Mouse (Mus musculus) bone marrow, adult 2 months (tissue): Measurements from ENCODE around the gene Myh7. TPM values are rescaled to one million over a fixed set of nuclear protein-coding genes. Genes with fewer than 3 reads are reported as not detected.

Source experiments
- H3K27ac ChIP-seq: fragments of 200-500 bp; 2 replicates; pipeline ENCODE4 v1.5.1; 2012; ENCODE audit warnings: low read depth, mild to moderate bottlenecking, control low read depth, inconsistent platforms, low read length; ENCODE audit not compliant: control insufficient read depth, poor library complexity, insufficient read depth
- H3K4me1 ChIP-seq: fragments of 200-500 bp; 2 replicates; pipeline ENCODE4 v1.6.1; 2011; ENCODE audit warnings: low read length; ENCODE audit not compliant: control insufficient read depth, insufficient read depth
- H3K4me3 ChIP-seq: fragments of 200-500 bp; replicated peaks from 2 replicates; pipeline ENCODE3; 2011; ENCODE audit warnings: mild to moderate bottlenecking, low read depth, low read length, control low read depth; ENCODE audit not compliant: control insufficient read depth
- CTCF ChIP-seq: fragments of 200-500 bp; IDR thresholded peaks from 2 replicates; pipeline ENCODE4 v1.5.1; 2011; ENCODE audit warnings: low read length, control low read depth; ENCODE audit not compliant: control insufficient read depth, insufficient read depth
- POLR2A ChIP-seq: fragments of 200-500 bp; IDR thresholded peaks from 2 replicates; pipeline ENCODE4 v1.6.1; 2011; ENCODE audit warnings: low read depth, mild to moderate bottlenecking, control low read depth, low read length, borderline replicate concordance; ENCODE audit not compliant: control insufficient read depth
- WGBS: fragments of 180-500 bp; shearing (Covaris S2); methylation state at CpG from one replicate; pipeline ENCODE4 v1.1.7; 2018; 5-methylcytosine and 5-hydroxymethylcytosine counted together
- polyA plus RNA-seq: library from polyadenylated mRNA; stranded (reverse); fragments of >200 nt; gene quantifications from 2 replicates; pipeline ENCODE4 v1.2.4, GENCODE M21; 2011; ENCODE audit warnings: low replicate concordance; ENCODE audit not compliant: missing spikeins, insufficient read depth, insufficient read length

Myh7 gene
- polyA plus RNA-seq, 1 experiment: not detected

- no peak overlapping the region for H3K4me3 ChIP-seq
- no peak overlapping the region for H3K27ac ChIP-seq
- H3K4me1 ChIP-seq: no peaks in the 10 kb centered on the region
- WGBS: 62% methylated on average over 7 of the region's 7 CpGs
- TF ChIP-seq POLR2A (no peak), CTCF (peak; percentile 39)
These were observed 29.8 kb upstream of the Myh7 start for GRCm38 (mm10) chr14:55024236-55024635.

GRCm38 (mm10) chr14:55023011-55023410 lies 28.6 kb upstream of the Myh7 start:
- 89% methylated on average over 15 of the region's 15 CpGs for WGBS
- Histone ChIP-seq H3K4me1 (no peaks in the 10 kb centered on the region), H3K4me3 (no peak overlapping the region), H3K27ac (no peak overlapping the region)
- TF ChIP-seq CTCF: no peak
- TF ChIP-seq POLR2A: no peak

GRCm38 (mm10) chr14:55020394-55020793 lies 26.0 kb upstream of the Myh7 start:
- TF ChIP-seq CTCF (no peak), POLR2A (no peak)
- Histone ChIP-seq H3K4me1 (no peaks in the 10 kb centered on the region), H3K4me3 (no peak overlapping the region), H3K27ac (no peak overlapping the region)
- 92% methylated on average over 9 of the region's 9 CpGs for WGBS

- WGBS: 74% methylated on average over 16 of the region's 16 CpGs
- TF ChIP-seq POLR2A (no peak), CTCF (no peak)
These were observed 22.4 kb upstream of the Myh7 start for GRCm38 (mm10) chr14:55016876-55017275.

GRCm38 (mm10) chr14:55015767-55016111 lies 21.3 kb upstream of the Myh7 start:
- TF ChIP-seq POLR2A: no peak
- no peak for TF ChIP-seq CTCF
- peak overlapping the region; percentile 51 for H3K27ac ChIP-seq
- H3K4me1 ChIP-seq: no peaks in the 10 kb centered on the region; the same call in none of the 2 replicates
- under 1% methylated on average over 17 of the region's 17 CpGs for WGBS
- H3K4me3 ChIP-seq: peak overlapping the region; percentile 96

More at GRCm38 (mm10) chr14:55016876-55017275, 22.4 kb upstream of the Myh7 start:
- H3K4me3 ChIP-seq: no peak overlapping the region
- no peaks in the 10 kb centered on the region; the same call in none of the 2 replicates for H3K4me1 ChIP-seq
- H3K27ac ChIP-seq: no peak overlapping the region

GRCm38 (mm10) chr14:55014991-55015766 lies 20.8 kb upstream of the Myh7 start, which contains the start of gene Ngdn:
Gene Ngdn, plus strand, starts transcription at chr14:55015454.
- H3K27ac ChIP-seq: peak within 1 kb of the TSS; percentile 78
- TF ChIP-seq CTCF (peak; percentile 83), POLR2A (peak; percentile 92; the same call in 1 of the 2 replicates)
- under 1% methylated on average over 36 of the region's 36 CpGs for WGBS

GRCm38 (mm10) chr14:55014591-55014990 lies 20.2 kb upstream of the Myh7 start:
- no peaks in the 10 kb centered on the region; the same call in none of the 2 replicates for H3K4me1 ChIP-seq
- under 1% methylated on average over 27 of the region's 27 CpGs for WGBS
- H3K4me3 ChIP-seq: peak overlapping the region; percentile 83
- peak overlapping the region; percentile 78 for H3K27ac ChIP-seq
- no peak for TF ChIP-seq POLR2A
- no peak for TF ChIP-seq CTCF

More at GRCm38 (mm10) chr14:55014991-55015766, 20.8 kb upstream of the Myh7 start, which contains the start of gene Ngdn:
- Histone ChIP-seq H3K4me1 (no peaks in the 10 kb centered on the region; the same call in none of the 2 replicates), H3K4me3 (peak within 1 kb of the TSS; percentile 96)

- H3K4me3 ChIP-seq: no peak overlapping the region
- no peak overlapping the region for H3K27ac ChIP-seq
- H3K4me1 ChIP-seq: no peaks in the 10 kb centered on the region; the same call in none of the 2 replicates
- 73% methylated on average over 4 of the region's 4 CpGs for WGBS
- no peak for TF ChIP-seq POLR2A
- TF ChIP-seq CTCF: peak; percentile 23; the same call in 1 of the 2 replicates
These were observed 16.7 kb upstream of the Myh7 start for GRCm38 (mm10) chr14:55011116-55011515.

GRCm38 (mm10) chr14:55008417-55008816 lies 14.0 kb upstream of the Myh7 start:
- Histone ChIP-seq H3K27ac (no peak overlapping the region), H3K4me1 (no peaks in the 10 kb centered on the region; the same call in 1 of the 2 replicates), H3K4me3 (no peak overlapping the region)
- no peak for TF ChIP-seq POLR2A
- no peak for TF ChIP-seq CTCF
- WGBS: 76% methylated on average over 8 of the region's 8 CpGs
